Mouse (Mus musculus) spleen, embryonic (tissue): ENCODE data around the gene Slc22a28.
"Not testable (repeated sequence)": the region's sequence is repeated elsewhere in the genome, so short reads cannot be mapped to it uniquely, and the experiment has no call there.

Experiments used
- CTCF ChIA-PET: fragments of 350-600 bp; sonication (Branson Sonifier 250); formaldehyde crosslinking; loops from one replicate; lab custom pipeline; 2022; lab: Charles Lee

Slc22a28 gene

DNA sequence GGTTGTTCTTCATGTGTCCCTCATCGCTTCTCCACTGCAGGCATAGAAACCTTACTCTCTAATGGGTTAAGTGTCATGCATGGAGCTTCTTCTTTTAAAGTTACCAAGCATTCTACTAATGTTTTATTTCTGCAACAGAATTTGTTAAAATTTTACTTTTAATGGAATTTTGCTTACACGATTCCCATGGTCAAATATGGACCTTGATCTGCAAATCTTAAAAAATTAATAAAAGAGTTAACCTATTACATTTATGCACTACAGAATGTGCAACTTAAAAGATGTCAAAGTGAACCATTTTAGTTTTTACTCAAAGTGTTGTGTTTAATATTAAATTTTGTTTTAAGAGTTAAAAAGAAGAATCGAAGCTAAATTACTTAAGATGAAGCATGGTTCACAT is at the start of gene Slc22a28:
TSS of gene Slc22a28 (minus strand) at position 102 of the 400 bp plus-strand sequence.
- CTCF ChIA-PET: not testable (repeated sequence)

DNA sequence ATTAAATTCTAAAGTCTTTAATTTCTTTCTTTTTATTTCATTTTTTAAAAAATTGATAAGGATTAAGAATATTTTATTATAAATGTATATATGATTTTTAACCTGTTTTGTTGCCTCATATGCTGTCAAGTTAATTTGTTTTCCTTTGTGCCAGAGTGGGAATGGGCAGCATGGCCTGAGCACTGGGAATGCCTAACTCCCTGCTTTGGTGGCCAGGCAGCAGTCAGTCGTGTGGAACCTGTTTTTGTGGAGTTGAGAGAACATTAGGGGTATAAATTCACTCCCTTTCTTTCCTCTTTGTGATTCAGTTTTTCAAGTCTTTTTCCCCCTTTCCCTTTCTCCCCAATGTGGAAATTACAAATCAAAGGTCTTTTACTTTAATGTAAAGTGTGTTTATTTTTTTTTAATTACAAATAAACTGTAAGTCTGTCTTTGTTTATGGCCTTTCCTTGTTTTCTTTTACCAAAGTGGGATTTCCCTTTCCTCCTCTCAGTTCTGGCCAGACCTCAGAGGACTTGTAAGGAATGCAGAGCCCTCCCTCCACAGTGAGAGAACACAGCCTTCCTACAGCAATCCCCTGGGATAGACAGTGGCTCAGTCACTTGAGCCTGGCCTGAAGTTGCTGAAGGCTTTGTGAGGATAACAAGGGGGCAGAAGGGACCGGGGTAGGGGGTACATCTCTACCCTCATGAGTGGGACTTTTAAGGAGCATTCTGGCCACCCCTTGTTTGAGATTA is 17.2 kb upstream of the Slc22a28 start:
- CTCF ChIA-PET: no interaction called here

DNA sequence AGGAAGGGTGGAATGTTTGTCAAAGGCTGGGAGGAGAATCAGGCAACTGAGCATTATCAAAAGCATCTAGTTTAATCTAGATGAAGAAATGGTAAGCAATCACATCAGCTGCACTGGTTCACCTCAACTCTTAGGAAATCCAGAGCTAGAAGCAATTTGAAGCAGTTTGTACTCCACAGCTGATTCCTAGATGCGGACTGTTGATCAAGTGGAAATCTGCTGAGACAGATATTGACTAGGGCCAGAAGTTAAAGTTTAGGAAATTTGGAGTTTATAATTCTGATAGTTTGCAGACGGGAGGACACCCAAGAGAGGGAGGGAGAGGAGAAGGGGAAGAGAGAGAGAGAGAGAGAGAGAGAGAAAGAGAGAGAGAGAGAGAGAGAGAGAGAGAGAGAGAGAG is 10.9 kb upstream of the Slc22a28 start:
- CTCF ChIA-PET: not testable (repeated sequence)

DNA sequence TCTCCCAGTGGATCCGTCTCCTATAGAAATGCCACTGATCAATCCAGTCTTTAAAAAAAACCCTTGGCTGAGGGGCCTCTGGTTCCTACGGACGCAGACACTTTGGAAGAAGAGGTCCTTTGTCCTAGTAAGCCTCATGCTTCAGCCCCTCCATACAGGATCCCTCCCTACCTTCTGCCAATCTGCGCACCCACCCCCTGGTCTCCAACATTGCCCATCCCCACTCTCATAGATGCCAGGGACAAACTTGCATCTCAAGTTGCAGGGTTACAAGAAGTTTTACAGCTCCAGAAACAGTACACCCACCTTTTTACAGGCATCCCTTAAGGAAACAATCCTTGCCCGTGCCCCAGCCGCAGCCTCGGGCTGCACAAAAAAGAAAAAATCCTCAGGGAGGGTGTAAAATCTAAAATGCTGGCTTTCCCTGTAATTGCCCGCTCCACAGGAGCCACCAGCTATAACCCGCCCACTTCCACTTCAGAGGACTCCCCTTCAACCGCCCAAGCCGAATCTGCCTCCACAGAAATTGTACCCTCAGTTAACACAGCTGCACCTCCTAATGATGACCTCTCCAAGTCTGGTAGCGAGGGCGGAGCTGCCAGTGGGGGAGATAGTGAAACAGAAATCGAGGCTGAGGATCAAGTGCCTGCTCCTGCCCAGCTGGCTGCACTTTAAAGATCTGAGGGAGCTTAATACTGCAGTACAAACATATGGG is 2.5 kb upstream of the Slc22a28 start:
- CTCF ChIA-PET: not testable (repeated sequence)

DNA sequence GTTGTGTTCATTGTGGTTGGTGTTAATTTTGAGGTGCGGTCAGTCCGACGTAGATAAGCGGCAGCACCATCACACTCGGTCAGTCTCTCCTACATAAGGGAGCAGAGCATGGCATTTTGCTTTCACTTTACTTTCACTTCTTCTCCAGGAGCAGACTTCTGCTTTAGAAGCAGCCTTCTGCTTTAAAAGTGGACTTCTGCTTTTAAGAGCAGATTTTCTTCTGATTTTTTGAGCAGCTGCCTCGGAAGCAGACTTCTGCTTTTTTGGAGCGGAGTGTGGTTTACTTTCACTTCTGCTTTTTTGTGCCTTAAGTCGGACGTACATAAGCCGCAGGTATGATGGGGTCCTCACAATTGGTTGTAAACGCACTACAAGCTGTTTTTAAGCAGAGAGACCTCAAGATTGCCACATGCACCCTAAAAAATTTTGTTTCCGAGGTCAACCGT is 111.9 kb downstream of the Slc22a28 start:
- CTCF ChIA-PET: interaction anchor here (0.7 kb wide), 1 partner anchor 11 kb away, joined by 3 read pairs; no protein-coding TSS in a partner anchor

DNA sequence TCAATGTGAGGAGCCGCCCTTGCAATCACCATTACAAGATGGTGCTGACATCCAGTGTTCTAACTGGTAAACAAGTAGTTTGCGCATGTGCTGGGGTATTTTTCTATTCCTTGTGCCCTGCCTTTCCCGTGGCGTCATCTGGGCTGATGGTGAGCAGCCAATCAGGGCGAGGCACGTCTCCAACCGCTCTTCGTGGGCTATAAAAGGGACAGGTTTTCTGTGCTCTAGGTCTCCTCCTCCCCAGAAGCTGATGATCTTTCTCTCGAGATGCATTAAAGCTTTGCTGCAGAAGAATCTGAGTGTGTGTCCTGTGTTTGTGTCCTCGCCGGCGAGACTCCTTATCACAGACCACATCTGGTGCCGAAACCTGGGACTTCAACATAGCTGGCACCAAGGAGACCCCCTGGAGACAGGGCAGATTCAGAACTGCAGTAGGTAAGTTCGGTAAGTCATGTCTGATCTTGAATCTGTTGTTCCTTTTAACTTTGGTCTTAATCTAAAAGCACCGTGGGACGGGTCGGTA is 112.4 kb downstream of the Slc22a28 start:
- CTCF ChIA-PET: not testable (repeated sequence)

DNA sequence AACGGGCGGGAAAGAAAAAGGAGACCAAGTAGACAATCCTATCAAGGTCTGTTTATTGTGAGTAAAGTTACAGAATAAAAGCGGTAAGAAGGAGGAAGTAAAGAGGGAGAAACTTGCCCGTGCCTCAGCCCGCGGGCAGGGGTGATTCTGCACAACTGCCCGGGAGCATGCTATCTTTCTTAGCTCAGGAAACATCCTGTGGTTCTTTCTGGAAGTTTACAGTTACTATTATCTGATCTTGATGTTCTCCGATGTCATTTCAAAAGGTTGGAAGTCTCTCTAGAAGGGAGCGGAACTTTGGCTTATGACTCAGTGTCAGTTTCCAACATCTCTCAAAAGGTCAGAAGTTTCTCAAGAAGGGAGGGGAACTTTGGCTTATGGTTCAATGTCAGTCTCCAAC is 113.2 kb downstream of the Slc22a28 start:
- CTCF ChIA-PET: not testable (repeated sequence)
